Mouse (Mus musculus): ENCODE results near the gene Ap3d1. TPM values are rescaled to one million over a fixed set of nuclear protein-coding genes. Genes with fewer than 3 reads are reported as not detected.

Gene Ap3d1
- total RNA-seq, 1 experiment from 2014 or later = 33.6 TPM

Other genes with a start within 250 kb of the Ap3d1 start
- not detected in 2 replicates for gene Onecut3, start 247.4 kb downstream of the Ap3d1 start, total RNA-seq (2017)
- gene Atp8b3, start 203.1 kb downstream of the Ap3d1 start, total RNA-seq (2017) = not detected in 2 replicates
- 12.3 and 19.2 TPM in 2 replicates for gene Rexo1, start 180.7 kb downstream of the Ap3d1 start, total RNA-seq (2017)
- gene Klf16, start 164.9 kb downstream of the Ap3d1 start, total RNA-seq (2017) = 8.6 and 10.6 TPM in 2 replicates
- gene Abhd17a, start 151.9 kb downstream of the Ap3d1 start, total RNA-seq (2017) = 15.3 and 29.6 TPM in 2 replicates
- 10.8 and 13.3 TPM in 2 replicates for gene Scamp4, start 139.4 kb downstream of the Ap3d1 start, total RNA-seq (2017)
- 0.96 TPM in 1 of 2 replicates, not detected in the other for gene Adat3, start 139.4 kb downstream of the Ap3d1 start, total RNA-seq (2017)
- gene Gm49322, start 136.2 kb downstream of the Ap3d1 start, total RNA-seq (2017) = 0.24 and 0.27 TPM in 2 replicates
- gene Csnk1g2, start 119.4 kb downstream of the Ap3d1 start, total RNA-seq (2017) = 132 and 167 TPM in 2 replicates
- 19.2 and 27.1 TPM in 2 replicates for gene Btbd2, start 85.2 kb downstream of the Ap3d1 start, total RNA-seq (2017)
- gene Mknk2, start 64.2 kb downstream of the Ap3d1 start, total RNA-seq (2017) = 37.5 and 55.6 TPM in 2 replicates
- 42.9 and 49.3 TPM in 2 replicates for gene Mob3a, start 40.3 kb downstream of the Ap3d1 start, total RNA-seq (2017)
- gene Izumo4, start 40.1 kb downstream of the Ap3d1 start, total RNA-seq (2017) = 6.4 and 10.4 TPM in 2 replicates
- 7.6 and 19.5 TPM in 2 replicates for gene Dot1l, start 12.9 kb upstream of the Ap3d1 start, total RNA-seq (2017)
- 26.6 and 46.7 TPM in 2 replicates for gene Sf3a2, start 55.9 kb upstream of the Ap3d1 start, total RNA-seq (2017)
- gene Plekhj1, start 56.4 kb upstream of the Ap3d1 start, total RNA-seq (2017) = 36.7 and 43.0 TPM in 2 replicates
- 0.58 TPM in 1 of 2 replicates, not detected in the other for gene Amh, start 63.0 kb upstream of the Ap3d1 start, total RNA-seq (2017)
- gene Jsrp1, start 71.2 kb upstream of the Ap3d1 start, total RNA-seq (2017) = not detected in 2 replicates
- 288 TPM in 2 replicates for gene Oaz1, start 84.4 kb upstream of the Ap3d1 start, total RNA-seq (2017)
- gene Lingo3, start 101.8 kb upstream of the Ap3d1 start, total RNA-seq (2017) = 0.05 TPM in 1 of 2 replicates, not detected in the other
- 398 and 403 TPM in 2 replicates for gene Lsm7, start 112.9 kb upstream of the Ap3d1 start, total RNA-seq (2017)
- gene Sppl2b, start 113.0 kb upstream of the Ap3d1 start, total RNA-seq (2017) = 29.8 and 37.1 TPM in 2 replicates
- gene Tmprss9, start 129.6 kb upstream of the Ap3d1 start, total RNA-seq (2017) = not detected in 2 replicates
- 40.2 and 52.3 TPM in 2 replicates for gene Timm13, start 158.7 kb upstream of the Ap3d1 start, total RNA-seq (2017)
- 44.0 and 46.6 TPM in 2 replicates for gene Lmnb2, start 176.0 kb upstream of the Ap3d1 start, total RNA-seq (2017)
- gene Gadd45b, start 187.8 kb upstream of the Ap3d1 start, total RNA-seq (2017) = 6.9 and 7.5 TPM in 2 replicates